Mouse (Mus musculus) stomach, postnatal 0 days (tissue): ENCODE data around the gene Samd4b.

Experiments used
- CTCF ChIP-seq: IDR thresholded peaks from 2 replicates; pipeline ENCODE4 v1.5.1; 2016; ENCODE audit warnings: antibody characterized with exemption, low read depth, mild to moderate bottlenecking, moderate library complexity
- EP300 ChIP-seq: optimal IDR thresholded peaks from 2 replicates; pipeline ENCODE3; 2016; ENCODE audit warnings: antibody characterized with exemption

DNA sequence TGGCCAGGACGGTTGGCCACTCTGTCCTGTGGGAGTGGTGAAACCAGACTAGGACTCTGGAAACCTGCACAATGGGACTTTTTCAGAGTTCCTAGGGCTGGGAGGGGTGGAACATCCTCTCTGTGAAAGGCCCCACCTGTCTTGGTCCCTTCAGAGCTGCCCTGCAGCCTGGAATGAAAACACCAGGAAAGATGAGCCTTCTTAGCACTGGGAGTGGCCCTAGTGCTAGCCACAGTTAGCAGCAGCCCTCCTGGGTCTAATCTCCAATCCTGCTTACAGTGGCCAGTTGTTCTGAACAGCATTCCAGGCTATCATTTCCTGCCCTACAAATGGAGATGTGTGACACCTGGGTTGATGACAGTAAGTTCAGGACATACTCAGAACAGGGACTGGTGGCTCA lies 6.1 kb downstream of the Samd4b start:
- TF ChIP-seq CTCF (no peak), EP300 (no peak)
